Mouse (Mus musculus): ENCODE results near the gene Nr3c2. TPM values are rescaled to one million over a fixed set of nuclear protein-coding genes. Genes with fewer than 3 reads are reported as not detected.

Gene Nr3c2
- polyA plus RNA-seq, 1 experiment from 2014 or later = 2.5 TPM

- no peak for DNase-seq (ENCODE audit: low spot score)
- Histone ChIP-seq H3K9me3 (ENCODE audit: control insufficient read depth, low read length) (no peaks in the 10 kb centered on the region), H3K4me3 (ENCODE audit: low read depth, low read length) (no peak overlapping the region), H3K4me1 (replicated peaks; ENCODE audit: control insufficient read depth, insufficient read depth) (0 out of 2 replicates have a peak, but pooled peaks cover 2% of the 10 kb centered on the region), H3K9ac (ENCODE audit: low read length) (no peak overlapping the region), H3K27me3 (ENCODE audit: control insufficient read depth, insufficient read depth, low read length) (no peaks in the 10 kb centered on the region), H3K36me3 (ENCODE audit: control insufficient read depth, insufficient read depth, low read length) (no peaks in the 10 kb centered on the region), H3K4me2 (replicated peaks; ENCODE audit: low read depth) (no peak overlapping the region), H3K27ac (replicated peaks) (no peak overlapping the region)
- WGBS = 38% methylated on average over 6 of the region's 6 CpGs
- no peak for TF ChIP-seq CTCF (IDR thresholded peaks at IDR 0.05; ENCODE audit: low read depth)
- no peak for TF ChIP-seq EP300 (optimal IDR thresholded peaks at IDR 0.05)
- ATAC-seq (ENCODE audit: low FRiP score, low TSS enrichment) = no peak
Observed at GRCm38 (mm10) chr8:77215191-77215590, 315.9 kb downstream of the Nr3c2 start.

- DNase-seq (ENCODE audit: low spot score) = no peak
Observed at GRCm38 (mm10) chr8:77223123-77223522, 323.9 kb downstream of the Nr3c2 start.

GRCm38 (mm10) chr8:77227742-77228141, 328.5 kb downstream of the Nr3c2 start:
- H3K4me1 ChIP-seq (replicated peaks; ENCODE audit: control insufficient read depth, insufficient read depth) = no peaks in the 10 kb centered on the region
- no peaks in the 10 kb centered on the region for H3K9me3 ChIP-seq (ENCODE audit: control insufficient read depth, low read length)
- H3K36me3 ChIP-seq (ENCODE audit: control insufficient read depth, insufficient read depth, low read length) = no peaks in the 10 kb centered on the region
- WGBS = 74% methylated on average over 5 of the region's 5 CpGs
- DNase-seq (ENCODE audit: low spot score) = peak; percentile 45
- no peak overlapping the region for H3K4me2 ChIP-seq (replicated peaks; ENCODE audit: low read depth)
- TF ChIP-seq EP300 (optimal IDR thresholded peaks at IDR 0.05) (no peak), CTCF (IDR thresholded peaks at IDR 0.05; ENCODE audit: low read depth) (no peak)
- no peak overlapping the region for H3K9ac ChIP-seq (ENCODE audit: low read length)
- 0 out of 2 replicates have a peak, but pooled peaks have one; percentile 54 for ATAC-seq (ENCODE audit: low FRiP score, low TSS enrichment)
- no peaks in the 10 kb centered on the region for H3K27me3 ChIP-seq (ENCODE audit: control insufficient read depth, insufficient read depth, low read length)
- H3K27ac ChIP-seq (replicated peaks) = no peak overlapping the region
- no peak overlapping the region for H3K4me3 ChIP-seq (ENCODE audit: low read depth, low read length)

More at GRCm38 (mm10) chr8:77223123-77223522, 323.9 kb downstream of the Nr3c2 start:
- H3K4me1 ChIP-seq (replicated peaks; ENCODE audit: control insufficient read depth, insufficient read depth) = no peaks in the 10 kb centered on the region
- H3K27me3 ChIP-seq (ENCODE audit: control insufficient read depth, insufficient read depth, low read length) = no peaks in the 10 kb centered on the region
- H3K27ac ChIP-seq (replicated peaks) = no peak overlapping the region
- H3K4me3 ChIP-seq (ENCODE audit: low read depth, low read length) = no peak overlapping the region
- H3K4me2 ChIP-seq (replicated peaks; ENCODE audit: low read depth) = no peak overlapping the region
- WGBS = 77% methylated on average over 4 of the region's 4 CpGs
- no peaks in the 10 kb centered on the region for H3K36me3 ChIP-seq (ENCODE audit: control insufficient read depth, insufficient read depth, low read length)
- no peaks in the 10 kb centered on the region for H3K9me3 ChIP-seq (ENCODE audit: control insufficient read depth, low read length)
- no peak for ATAC-seq (ENCODE audit: low FRiP score, low TSS enrichment)
- TF ChIP-seq EP300 (optimal IDR thresholded peaks at IDR 0.05) (no peak), CTCF (IDR thresholded peaks at IDR 0.05; ENCODE audit: low read depth) (no peak)
- no peak overlapping the region for H3K9ac ChIP-seq (ENCODE audit: low read length)

GRCm38 (mm10) chr8:77228688-77229087, 329.4 kb downstream of the Nr3c2 start:
- no peak overlapping the region for H3K9ac ChIP-seq (ENCODE audit: low read length)
- TF ChIP-seq EP300 (optimal IDR thresholded peaks at IDR 0.05) (no peak), CTCF (IDR thresholded peaks at IDR 0.05; ENCODE audit: low read depth) (no peak)
- H3K9me3 ChIP-seq (ENCODE audit: control insufficient read depth, low read length) = no peaks in the 10 kb centered on the region
- ATAC-seq (ENCODE audit: low FRiP score, low TSS enrichment) (no peak), DNase-seq (ENCODE audit: low spot score) (no peak)
- WGBS = 76% methylated on average over 7 of the region's 7 CpGs
- H3K36me3 ChIP-seq (ENCODE audit: control insufficient read depth, insufficient read depth, low read length) = no peaks in the 10 kb centered on the region
- H3K27ac ChIP-seq (replicated peaks) = no peak overlapping the region
- no peaks in the 10 kb centered on the region for H3K4me1 ChIP-seq (replicated peaks; ENCODE audit: control insufficient read depth, insufficient read depth)
- no peaks in the 10 kb centered on the region for H3K27me3 ChIP-seq (ENCODE audit: control insufficient read depth, insufficient read depth, low read length)
- H3K4me2 ChIP-seq (replicated peaks; ENCODE audit: low read depth) = no peak overlapping the region
- no peak overlapping the region for H3K4me3 ChIP-seq (ENCODE audit: low read depth, low read length)

GRCm38 (mm10) chr8:77231211-77231610, 332.0 kb downstream of the Nr3c2 start:
- TF ChIP-seq EP300 (optimal IDR thresholded peaks at IDR 0.05) = no peak
- TF ChIP-seq CTCF (IDR thresholded peaks at IDR 0.05; ENCODE audit: low read depth) = no peak
- no peak for ATAC-seq (ENCODE audit: low FRiP score, low TSS enrichment)
- 78% methylated on average over 1 of the region's 1 CpGs for WGBS

GRCm38 (mm10) chr8:77231834-77232233, 332.6 kb downstream of the Nr3c2 start:
- no peak for DNase-seq (ENCODE audit: low spot score)
- ATAC-seq (ENCODE audit: low FRiP score, low TSS enrichment) = no peak
- Histone ChIP-seq H3K4me1 (replicated peaks; ENCODE audit: control insufficient read depth, insufficient read depth) (no peaks in the 10 kb centered on the region; the same call in 1 of the 2 replicates), H3K9ac (ENCODE audit: low read length) (no peak overlapping the region), H3K4me3 (ENCODE audit: low read depth, low read length) (no peak overlapping the region), H3K27me3 (ENCODE audit: control insufficient read depth, insufficient read depth, low read length) (no peaks in the 10 kb centered on the region), H3K9me3 (ENCODE audit: control insufficient read depth, low read length) (no peaks in the 10 kb centered on the region), H3K27ac (replicated peaks) (no peak overlapping the region), H3K36me3 (ENCODE audit: control insufficient read depth, insufficient read depth, low read length) (no peaks in the 10 kb centered on the region), H3K4me2 (replicated peaks; ENCODE audit: low read depth) (no peak overlapping the region)
- TF ChIP-seq EP300 (optimal IDR thresholded peaks at IDR 0.05) (no peak), CTCF (IDR thresholded peaks at IDR 0.05; ENCODE audit: low read depth) (no peak)
- 25% methylated on average over 6 of the region's 6 CpGs for WGBS

More at GRCm38 (mm10) chr8:77231211-77231610, 332.0 kb downstream of the Nr3c2 start:
- DNase-seq (ENCODE audit: low spot score) = no peak
- Histone ChIP-seq H3K4me3 (ENCODE audit: low read depth, low read length) (no peak overlapping the region), H3K4me2 (replicated peaks; ENCODE audit: low read depth) (no peak overlapping the region), H3K4me1 (replicated peaks; ENCODE audit: control insufficient read depth, insufficient read depth) (no peaks in the 10 kb centered on the region), H3K9me3 (ENCODE audit: control insufficient read depth, low read length) (no peaks in the 10 kb centered on the region), H3K36me3 (ENCODE audit: control insufficient read depth, insufficient read depth, low read length) (no peaks in the 10 kb centered on the region), H3K9ac (ENCODE audit: low read length) (no peak overlapping the region), H3K27me3 (ENCODE audit: control insufficient read depth, insufficient read depth, low read length) (no peaks in the 10 kb centered on the region), H3K27ac (replicated peaks) (no peak overlapping the region)
